Mouse (Mus musculus) hindbrain, embryonic 14.5 days (tissue): ENCODE results near the gene Hfe2. TPM values are rescaled to one million over a fixed set of nuclear protein-coding genes. Genes with fewer than 3 reads are reported as not detected.
A peak's percentile ranks its signal among the peaks of the same experiment; 100 is the strongest.
"Not testable (repeated sequence)": the region's sequence is repeated elsewhere in the genome, so short reads cannot be mapped to it uniquely, and the experiment has no call there.

ENCODE experiments used
- ATAC-seq: fragments of 200-750 bp; cut with Nextera tagmentation; 2 replicates; pipeline ENCODE4 v1.8.0; 2017; ENCODE audit warnings: moderate number of reproducible peaks, mild to moderate bottlenecking, moderate TSS enrichment, moderate library complexity; ENCODE audit not compliant: low FRiP score
- DNase-seq: peaks from one replicate; pipeline ENCODE4 v3.0.0-alpha.2; 2015; ENCODE audit warnings: low spot score
- H3K27ac ChIP-seq: fragments of 300-500 bp; sonication (generic); 2 replicates; pipeline ENCODE4 v1.5.1; 2014; ENCODE audit warnings: mild to moderate bottlenecking, moderate library complexity
- H3K27me3 ChIP-seq: fragments of 300-500 bp; sonication (generic); 2 replicates; pipeline ENCODE4 v1.6.1; 2014; ENCODE audit warnings: mild to moderate bottlenecking, low read length, mixed read lengths; ENCODE audit not compliant: control insufficient read depth, insufficient read depth
- H3K36me3 ChIP-seq: fragments of 300-500 bp; sonication (generic); replicated peaks from 2 replicates; pipeline ENCODE4 v1.6.1; 2014; ENCODE audit not compliant: control insufficient read depth, insufficient read depth
- H3K4me1 ChIP-seq: fragments of 300-500 bp; sonication (generic); replicated peaks from 2 replicates; pipeline ENCODE4 v1.6.1; 2014; ENCODE audit warnings: antibody characterized with exemption, low read length, mixed read lengths; ENCODE audit not compliant: control insufficient read depth, insufficient read depth
- H3K4me2 ChIP-seq: fragments of 300-500 bp; sonication (generic); replicated peaks from 2 replicates; pipeline ENCODE4 v1.6.1; 2014; ENCODE audit warnings: mild to moderate bottlenecking, moderate library complexity
- H3K4me3 ChIP-seq: fragments of 300-500 bp; sonication (generic); replicated peaks from 2 replicates; pipeline ENCODE4 v1.5.1; 2014; ENCODE audit warnings: mild to moderate bottlenecking, low read length
- H3K9ac ChIP-seq: fragments of 300-500 bp; sonication (generic); 2 replicates; pipeline ENCODE4 v1.6.1; 2014
- H3K9me3 ChIP-seq: fragments of 300-500 bp; sonication (generic); 2 replicates; pipeline ENCODE4 v1.6.1; 2016; ENCODE audit warnings: low read length; ENCODE audit not compliant: control insufficient read depth
- WGBS: fragments of 180-500 bp; shearing (Covaris S2); extraction: QIAGEN DNeasy Blood & Tissue Kit; methylation state at CpG from one replicate; pipeline ENCODE4 v1.1.7; 2014; 5-methylcytosine and 5-hydroxymethylcytosine counted together
- polyA plus RNA-seq: library from polyadenylated mRNA; unstranded; fragments of >200 nt; fragmentation: Nextera tagmentation; extraction: Ambion mirVana; gene quantifications from 2 replicates; pipeline ENCODE4 v1.2.1, GENCODE M21; 2014

The Hfe2 gene
- polyA plus RNA-seq, 1 experiment from 2014 or later, result 2.1 TPM

DNA sequence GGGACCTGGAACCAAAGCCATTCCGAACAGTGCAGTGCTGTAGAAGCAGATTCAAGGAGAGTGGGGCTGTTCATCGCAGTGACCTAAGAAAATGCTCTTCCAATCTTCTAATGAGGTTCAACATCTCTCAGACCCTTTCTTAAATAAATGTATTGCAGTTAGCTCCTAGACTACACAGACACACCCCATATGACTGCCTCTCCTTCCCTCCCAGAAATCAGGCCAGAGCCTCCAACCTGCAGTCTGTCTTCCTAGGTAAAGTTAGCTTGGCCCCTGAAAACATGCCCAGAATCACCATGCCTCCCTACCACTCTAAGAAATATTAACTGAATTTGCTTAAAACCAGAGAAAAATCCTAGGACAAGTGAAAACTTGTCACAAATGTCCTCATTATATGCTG, 39.6 kb upstream of the Hfe2 start:
- Histone ChIP-seq H3K27ac (no peak overlapping the region), H3K4me1 (peaks cover 10% of the 10 kb centered on the region), H3K36me3 (no peaks in the 10 kb centered on the region), H3K4me3 (no peak overlapping the region), H3K9ac (peak overlapping the region; percentile 11; the same call in 1 of the 2 replicates), H3K4me2 (no peak overlapping the region), H3K9me3 (no peaks in the 10 kb centered on the region), H3K27me3 (peaks cover 24% of the 10 kb centered on the region)
- WGBS, result 64% methylated on average over 2 of the region's 2 CpGs
- no peak for DNase-seq
- ATAC-seq, result no peak

- not testable (repeated sequence) for H3K4me3 ChIP-seq, H3K9me3 ChIP-seq, H3K4me2 ChIP-seq, H3K9ac ChIP-seq, H3K4me1 ChIP-seq, DNase-seq, H3K36me3 ChIP-seq, H3K27ac ChIP-seq
- H3K27me3 ChIP-seq, result peaks cover 20% of the 10 kb centered on the region
- WGBS, result 4% methylated on average over 4 of the region's 34 CpGs
- ATAC-seq, result peak; percentile 29; the same call in 1 of the 2 replicates
Measured at GRCm38 (mm10) chr3:96486064-96486827, 38.7 kb upstream of the Hfe2 start.

- Histone ChIP-seq H3K27me3 (peaks cover 17% of the 10 kb centered on the region), H3K4me3 (peak overlapping the region; percentile 34), H3K9ac (peak overlapping the region; percentile 65), H3K27ac (peak overlapping the region; percentile 91; the same call in 1 of the 2 replicates), H3K4me2 (peak overlapping the region; percentile 67)
- not testable (repeated sequence) for H3K9me3 ChIP-seq, H3K36me3 ChIP-seq, H3K4me1 ChIP-seq, DNase-seq
- WGBS, result 13% methylated on average over 5 of the region's 38 CpGs
- peak; percentile 82 for ATAC-seq
Measured at GRCm38 (mm10) chr3:96486828-96487559, 38.0 kb upstream of the Hfe2 start.

- ATAC-seq, result no peak
- Histone ChIP-seq H3K36me3 (no peaks in the 10 kb centered on the region), H3K4me2 (peak overlapping the region; percentile 67), H3K4me1 (peaks cover 10% of the 10 kb centered on the region), H3K4me3 (peak overlapping the region; percentile 34), H3K27ac (peak overlapping the region; percentile 91), H3K27me3 (peaks cover 17% of the 10 kb centered on the region), H3K9ac (peak overlapping the region; percentile 65), H3K9me3 (no peaks in the 10 kb centered on the region)
- DNase-seq, result peak; percentile 61
- WGBS, result 4% methylated on average over 26 of the region's 26 CpGs
Measured at GRCm38 (mm10) chr3:96487596-96488289, 37.2 kb upstream of the Hfe2 start.

GRCm38 (mm10) chr3:96488290-96488906, 36.6 kb upstream of the Hfe2 start:
- WGBS, result no CpG with 5 or more reads among the region's 55 CpGs
- H3K27ac ChIP-seq, result peak overlapping the region; percentile 91
- H3K4me3 ChIP-seq, result peak overlapping the region; percentile 34
- H3K4me1 ChIP-seq, DNase-seq, H3K36me3 ChIP-seq, H3K9me3 ChIP-seq: not testable (repeated sequence)
- H3K9ac ChIP-seq, result peak overlapping the region; percentile 65
- peak; percentile 89 for ATAC-seq
- peak overlapping the region; percentile 67 for H3K4me2 ChIP-seq
- H3K27me3 ChIP-seq, result peaks cover 17% of the 10 kb centered on the region

DNA sequence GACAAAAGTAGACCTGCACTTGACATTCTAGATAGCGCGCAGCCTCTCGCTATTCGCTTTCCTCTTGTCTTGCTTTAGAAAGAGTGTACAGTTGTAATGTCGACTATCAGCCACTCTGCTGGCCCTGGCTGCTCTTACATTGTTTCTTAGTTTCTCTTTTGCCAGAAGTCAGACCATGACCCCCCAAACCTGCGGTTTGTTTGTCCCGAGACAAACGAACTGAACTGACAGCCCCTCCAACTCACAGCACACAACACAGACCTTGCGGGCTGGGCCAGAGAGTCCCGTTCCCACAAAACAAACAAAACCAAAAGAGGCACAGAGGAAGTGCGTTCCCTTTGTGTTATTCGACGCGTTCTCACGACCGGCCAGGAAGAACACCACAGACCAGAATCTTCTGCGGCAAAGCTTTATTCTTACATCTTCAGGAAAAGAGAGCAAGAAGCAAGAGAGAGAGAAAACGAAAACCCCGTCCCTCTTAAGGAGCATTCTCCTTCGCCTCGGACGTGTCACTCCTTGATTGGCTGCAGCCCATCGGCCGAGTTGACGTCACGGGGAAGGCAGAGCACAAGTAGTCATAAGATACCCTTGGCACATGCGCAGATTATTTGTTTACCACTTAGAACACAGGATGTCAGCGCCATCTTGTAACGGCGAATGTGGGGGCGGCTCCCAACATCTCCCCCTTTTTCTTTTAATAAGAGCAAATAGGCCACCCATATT, 35.9 kb upstream of the Hfe2 start:
- Histone ChIP-seq H3K27ac (peak overlapping the region; percentile 92), H3K4me2 (peak overlapping the region; percentile 33; the same call in 1 of the 2 replicates), H3K4me3 (peak overlapping the region; percentile 22), H3K27me3 (peaks cover 15% of the 10 kb centered on the region)
- peak; percentile 57 for ATAC-seq
- whole genome bisulfite sequencing, result 0% methylated on average over 9 of the region's 31 CpGs
- H3K4me1 ChIP-seq, H3K9ac ChIP-seq, H3K9me3 ChIP-seq, H3K36me3 ChIP-seq, DNase-seq: not testable (repeated sequence)

DNA sequence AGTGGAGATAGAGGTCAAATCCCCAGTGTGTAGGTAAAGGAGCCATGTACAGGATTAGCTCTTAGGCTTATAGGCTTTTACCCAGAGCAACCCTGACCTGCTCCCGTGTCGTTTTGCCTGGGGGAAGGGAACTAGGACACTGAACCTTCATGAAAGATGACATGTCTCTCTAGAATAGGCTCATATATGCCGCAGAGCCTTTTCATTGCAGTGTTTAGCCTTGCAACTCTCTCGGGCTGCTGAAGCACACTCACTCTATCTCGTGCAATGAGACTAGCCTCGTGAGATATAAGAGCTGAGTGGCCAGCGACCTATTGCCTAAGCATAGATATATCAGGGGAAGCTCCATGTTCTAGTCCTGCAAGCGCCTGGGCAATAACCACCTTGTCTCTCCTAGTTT, 35.3 kb upstream of the Hfe2 start:
- Histone ChIP-seq H3K27ac (peak overlapping the region; percentile 92), H3K4me2 (peak overlapping the region; percentile 33; the same call in 1 of the 2 replicates)
- H3K27me3 ChIP-seq, H3K9ac ChIP-seq, H3K9me3 ChIP-seq, H3K4me1 ChIP-seq, H3K36me3 ChIP-seq, ATAC-seq, H3K4me3 ChIP-seq, DNase-seq: not testable (repeated sequence)
- 23% methylated on average over 3 of the region's 8 CpGs for WGBS

DNA sequence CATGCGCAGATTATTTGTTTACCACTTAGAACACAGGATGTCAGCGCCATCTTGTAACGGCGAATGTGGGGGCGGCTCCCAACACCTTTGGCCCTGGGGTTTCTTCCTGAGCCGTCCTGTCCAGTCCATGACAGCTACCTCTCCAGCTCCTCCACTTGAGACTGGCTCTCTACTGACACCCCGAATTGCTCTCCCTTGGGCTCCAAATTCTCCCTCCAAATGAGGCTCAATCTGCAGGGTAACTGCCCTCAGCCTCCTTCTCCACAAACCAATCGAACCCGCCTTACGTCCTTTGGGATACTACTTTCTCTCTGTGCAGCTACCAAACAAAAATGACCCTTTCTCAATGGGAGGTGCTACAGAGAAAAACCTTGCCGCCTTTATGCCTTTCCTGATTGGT, 30.5 kb upstream of the Hfe2 start:
- not testable (repeated sequence) for H3K4me2 ChIP-seq, H3K9ac ChIP-seq, ATAC-seq, H3K9me3 ChIP-seq, H3K27me3 ChIP-seq, DNase-seq, H3K4me1 ChIP-seq, H3K4me3 ChIP-seq, H3K27ac ChIP-seq, H3K36me3 ChIP-seq
- WGBS, result 97% methylated on average over 5 of the region's 11 CpGs
